Mouse (Mus musculus) intestine, postnatal 0 days (tissue): ENCODE data around the gene Ambra1. TPM values are rescaled to one million over a fixed set of nuclear protein-coding genes. Genes with fewer than 3 reads are reported as not detected.
A peak's percentile ranks its signal among the peaks of the same experiment; 100 is the strongest.

ENCODE experiments used
- ATAC-seq: fragments of 200-750 bp; cut with Nextera tagmentation; 2 replicates; pipeline ENCODE4 v1.8.0; 2017; ENCODE audit warnings: mild to moderate bottlenecking, moderate TSS enrichment, moderate library complexity
- H3K27ac ChIP-seq: fragments of 300-500 bp; sonication (generic); 2 replicates; pipeline ENCODE4 v1.5.1; 2014; ENCODE audit warnings: mild to moderate bottlenecking, low read depth, low read length, moderate library complexity
- H3K27me3 ChIP-seq: fragments of 300-500 bp; sonication (generic); replicated peaks from 2 replicates; pipeline ENCODE4 v1.6.1; 2014; ENCODE audit warnings: low read length, mixed read lengths; ENCODE audit not compliant: control insufficient read depth, insufficient read depth
- H3K36me3 ChIP-seq: fragments of 300-500 bp; sonication (generic); 2 replicates; pipeline ENCODE4 v1.6.1; 2014; ENCODE audit warnings: mild to moderate bottlenecking, moderate library complexity; ENCODE audit not compliant: control insufficient read depth, insufficient read depth
- H3K4me1 ChIP-seq: fragments of 300-500 bp; sonication (generic); replicated peaks from 2 replicates; pipeline ENCODE4 v1.6.1; 2014; ENCODE audit warnings: antibody characterized with exemption, low read length, mixed read lengths; ENCODE audit not compliant: control insufficient read depth, insufficient read depth
- H3K4me2 ChIP-seq: fragments of 300-500 bp; sonication (generic); replicated peaks from 2 replicates; pipeline ENCODE4 v1.6.1; 2014; ENCODE audit warnings: low read depth, mild to moderate bottlenecking, moderate library complexity
- H3K4me3 ChIP-seq: fragments of 300-500 bp; sonication (generic); 2 replicates; pipeline ENCODE4 v1.5.1; 2014; ENCODE audit warnings: low read depth, low read length
- H3K9ac ChIP-seq: fragments of 300-500 bp; sonication (generic); 2 replicates; pipeline ENCODE4 v1.6.1; 2014; ENCODE audit warnings: mild to moderate bottlenecking, low read depth, low read length
- H3K9me3 ChIP-seq: fragments of 300-500 bp; sonication (generic); 2 replicates; pipeline ENCODE4 v1.6.1; 2016; ENCODE audit warnings: mixed run types; ENCODE audit not compliant: control insufficient read depth
- CTCF ChIP-seq: sonication (generic); IDR thresholded peaks from 2 replicates; pipeline ENCODE4 v1.5.1; 2016; ENCODE audit warnings: low read depth, mild to moderate bottlenecking, control low read depth, antibody characterized with exemption, moderate library complexity
- WGBS: fragments of 180-500 bp; shearing (Covaris S2); extraction: QIAGEN DNeasy Blood & Tissue Kit; methylation state at CpG from one replicate; pipeline ENCODE4 v1.1.7; 2014; 5-methylcytosine and 5-hydroxymethylcytosine counted together
- polyA plus RNA-seq: library from polyadenylated mRNA; unstranded; fragments of >200 nt; fragmentation: Nextera tagmentation; extraction: Ambion mirVana; gene quantifications from 2 replicates; pipeline ENCODE4 v1.2.1, GENCODE M21; 2015

The Ambra1 gene
- polyA plus RNA-seq, 1 experiment from 2014 or later: 5.5 TPM

DNA sequence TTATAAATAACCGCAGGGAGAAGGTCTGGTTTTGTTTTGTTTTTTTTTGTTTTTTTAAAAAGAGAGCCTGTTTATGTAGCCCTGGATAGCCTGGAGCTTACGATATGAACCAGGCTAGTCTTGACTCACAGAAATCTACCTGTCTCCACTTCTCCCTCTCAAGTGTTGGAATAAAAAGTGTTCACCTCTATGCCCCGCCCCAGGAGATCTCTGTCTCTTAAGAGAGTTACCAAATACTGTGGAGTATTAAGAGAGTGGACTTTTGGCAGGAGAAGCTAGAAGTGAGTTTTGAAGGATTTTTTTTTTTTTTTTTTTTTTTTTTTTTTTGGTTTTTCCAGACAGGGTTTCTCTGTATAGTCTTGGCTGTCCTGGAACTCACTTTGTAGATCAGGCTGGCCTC lies 65.2 kb downstream of the Ambra1 start:
- no peaks in the 10 kb centered on the region for H3K36me3 ChIP-seq
- H3K27me3 ChIP-seq: no peaks in the 10 kb centered on the region
- no peak for ATAC-seq
- no peak overlapping the region for H3K27ac ChIP-seq
- no peak overlapping the region for H3K4me3 ChIP-seq
- WGBS: 81% methylated on average over 3 of the region's 3 CpGs
- no peak overlapping the region for H3K9ac ChIP-seq
- no peak overlapping the region for H3K4me2 ChIP-seq
- no peaks in the 10 kb centered on the region for H3K9me3 ChIP-seq
- TF ChIP-seq CTCF: no peak
- no peaks in the 10 kb centered on the region for H3K4me1 ChIP-seq

DNA sequence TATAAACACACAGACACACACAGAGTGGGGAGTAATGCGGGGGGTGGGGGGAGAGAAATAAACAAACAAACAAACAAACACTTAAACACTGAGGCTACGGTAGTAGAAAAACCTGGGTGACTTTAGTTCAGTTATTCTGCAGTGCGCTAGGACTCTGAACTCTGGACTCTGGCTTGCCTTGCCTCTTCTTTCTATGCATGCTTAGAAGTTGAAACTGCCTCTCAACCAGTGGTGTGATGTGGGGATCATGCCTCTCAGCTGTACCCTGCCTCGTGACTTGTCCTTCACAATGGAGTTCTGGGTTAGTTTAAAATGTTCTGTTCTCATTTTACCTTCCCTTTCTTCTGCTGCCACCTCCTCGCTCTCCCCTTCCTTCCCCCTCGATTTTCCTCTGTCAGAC lies 81.5 kb downstream of the Ambra1 start:
- no peak for ATAC-seq
- Histone ChIP-seq H3K36me3 (peaks cover 10% of the 10 kb centered on the region), H3K27me3 (no peaks in the 10 kb centered on the region), H3K4me3 (no peak overlapping the region), H3K9ac (no peak overlapping the region), H3K27ac (no peak overlapping the region), H3K4me1 (no peaks in the 10 kb centered on the region), H3K4me2 (no peak overlapping the region), H3K9me3 (no peaks in the 10 kb centered on the region)
- TF ChIP-seq CTCF: no peak
- 66% methylated on average over 6 of the region's 6 CpGs for WGBS

DNA sequence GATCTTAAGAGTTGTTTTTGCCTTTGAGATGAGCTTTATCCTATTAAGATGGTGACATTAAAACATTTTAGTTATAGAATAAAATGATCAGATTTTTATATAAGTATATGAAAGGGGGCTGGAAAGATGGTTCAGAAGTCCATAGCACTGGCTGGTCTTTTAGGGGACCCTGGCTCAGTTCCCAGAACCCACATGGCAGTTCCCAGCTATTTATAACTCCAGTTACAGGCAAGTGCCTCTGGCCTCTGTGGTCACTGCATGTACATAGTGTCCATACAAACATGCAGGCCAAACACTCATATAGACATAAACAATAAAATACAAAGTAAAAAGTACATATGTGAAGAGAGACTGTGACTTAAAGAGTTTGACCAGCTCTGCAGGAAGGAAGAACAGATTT lies 86.8 kb downstream of the Ambra1 start:
- Histone ChIP-seq H3K36me3 (peaks cover 6% of the 10 kb centered on the region), H3K27me3 (no peaks in the 10 kb centered on the region), H3K4me3 (no peak overlapping the region), H3K27ac (no peak overlapping the region), H3K4me2 (no peak overlapping the region), H3K9me3 (no peaks in the 10 kb centered on the region), H3K4me1 (no peaks in the 10 kb centered on the region), H3K9ac (no peak overlapping the region)
- TF ChIP-seq CTCF: no peak
- no peak for ATAC-seq

DNA sequence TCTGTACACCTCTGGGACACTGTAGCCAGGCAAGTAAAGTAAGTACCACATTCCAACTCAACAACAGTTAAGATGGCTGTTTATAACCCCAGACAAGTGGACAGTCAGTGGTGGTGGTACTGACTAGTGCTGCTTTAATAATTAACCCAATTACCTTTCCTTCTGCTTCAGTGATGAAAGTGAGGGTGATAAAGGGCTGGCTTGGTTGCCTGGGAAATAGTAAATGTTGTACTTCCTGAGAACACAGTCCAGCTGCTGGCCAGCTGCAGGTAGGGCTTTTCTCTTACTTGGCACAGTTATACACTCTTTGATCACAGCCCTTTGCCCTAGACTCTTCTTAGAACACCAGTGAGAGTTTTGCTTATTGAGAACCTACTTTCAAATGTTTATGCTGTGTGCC lies 102.3 kb downstream of the Ambra1 start:
- Histone ChIP-seq H3K4me3 (no peak overlapping the region), H3K27me3 (no peaks in the 10 kb centered on the region), H3K9me3 (no peaks in the 10 kb centered on the region), H3K27ac (no peak overlapping the region), H3K4me1 (no peaks in the 10 kb centered on the region), H3K36me3 (no peaks in the 10 kb centered on the region), H3K9ac (no peak overlapping the region), H3K4me2 (no peak overlapping the region)
- ATAC-seq: peak; percentile 95
- no peak for TF ChIP-seq CTCF

DNA sequence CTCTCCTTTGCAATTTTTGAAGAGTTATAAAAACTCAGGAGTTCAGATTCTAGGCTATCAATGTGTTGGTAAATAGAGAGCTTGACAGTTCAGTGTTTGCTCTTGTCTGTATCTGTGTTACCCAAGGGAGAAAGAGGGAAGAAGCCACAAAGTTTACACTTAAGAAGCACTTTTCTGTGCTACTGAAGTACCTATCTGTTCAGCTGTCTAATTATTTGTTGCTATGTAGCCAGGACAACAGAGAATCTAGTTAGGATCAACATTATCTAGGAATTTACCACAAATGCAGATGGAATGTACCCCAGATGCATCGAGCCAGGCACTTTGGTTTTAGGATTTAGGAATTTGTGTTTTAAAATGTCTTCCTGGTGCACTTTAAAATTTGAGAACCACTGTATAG lies 104.3 kb downstream of the Ambra1 start:
- Histone ChIP-seq H3K9ac (no peak overlapping the region), H3K4me1 (no peaks in the 10 kb centered on the region), H3K36me3 (no peaks in the 10 kb centered on the region), H3K9me3 (no peaks in the 10 kb centered on the region), H3K4me3 (no peak overlapping the region), H3K27ac (no peak overlapping the region), H3K4me2 (no peak overlapping the region), H3K27me3 (no peaks in the 10 kb centered on the region)
- TF ChIP-seq CTCF: no peak
- ATAC-seq: no peak
- WGBS: 55% methylated on average over 1 of the region's 1 CpGs

DNA sequence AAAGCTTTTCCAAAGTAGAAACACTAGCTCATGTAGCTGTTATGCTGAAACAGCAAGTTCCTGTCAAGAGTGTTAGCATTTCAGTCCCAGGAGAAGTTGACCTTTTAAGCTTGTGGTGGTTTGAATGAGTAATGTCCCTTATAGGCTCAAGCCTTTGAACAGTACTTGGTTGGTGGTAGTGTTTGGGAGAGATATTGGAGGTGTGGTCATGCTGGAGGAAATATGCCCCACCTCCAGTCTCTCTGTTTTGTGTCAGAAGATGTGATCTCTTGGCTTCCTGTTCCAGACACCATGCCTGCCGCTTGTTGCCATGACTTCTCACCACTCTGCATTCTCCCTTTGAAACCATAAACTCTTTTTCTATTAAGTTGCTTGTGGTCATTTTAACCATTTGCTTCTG lies 105.1 kb downstream of the Ambra1 start:
- no peaks in the 10 kb centered on the region for H3K27me3 ChIP-seq
- H3K4me1 ChIP-seq: no peaks in the 10 kb centered on the region
- H3K4me2 ChIP-seq: no peak overlapping the region
- H3K9me3 ChIP-seq: no peaks in the 10 kb centered on the region
- 59% methylated on average over 1 of the region's 1 CpGs for WGBS
- no peaks in the 10 kb centered on the region for H3K36me3 ChIP-seq
- H3K4me3 ChIP-seq: no peak overlapping the region
- H3K27ac ChIP-seq: no peak overlapping the region
- TF ChIP-seq CTCF: no peak
- ATAC-seq: no peak
- H3K9ac ChIP-seq: no peak overlapping the region

DNA sequence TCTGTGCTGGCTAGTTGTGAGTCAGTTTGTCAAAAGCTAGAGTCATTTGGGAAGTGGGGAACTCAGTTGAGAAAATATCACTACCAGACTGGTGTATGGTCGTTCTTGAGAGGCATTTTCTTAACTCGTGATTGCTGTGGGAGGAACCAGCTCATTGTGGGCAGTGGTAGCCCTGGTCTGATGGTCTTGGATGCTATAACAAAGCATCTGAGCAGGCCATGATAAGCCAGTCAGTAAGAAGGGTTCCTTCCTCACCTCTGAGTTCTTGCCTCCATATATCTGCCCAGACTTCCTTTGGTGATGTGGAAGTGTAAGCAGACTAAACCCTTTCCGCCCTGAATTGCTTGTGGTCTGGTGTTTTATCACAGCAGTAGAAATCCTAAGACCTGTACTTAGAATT lies 105.7 kb downstream of the Ambra1 start:
- Histone ChIP-seq H3K9ac (no peak overlapping the region), H3K4me2 (no peak overlapping the region), H3K4me3 (no peak overlapping the region), H3K27ac (no peak overlapping the region), H3K36me3 (no peaks in the 10 kb centered on the region), H3K4me1 (no peaks in the 10 kb centered on the region), H3K9me3 (no peaks in the 10 kb centered on the region), H3K27me3 (no peaks in the 10 kb centered on the region)
- no peak for TF ChIP-seq CTCF
- no peak for ATAC-seq
- WGBS: 80% methylated on average over 3 of the region's 3 CpGs
